Mouse (Mus musculus): ENCODE data around the gene Mospd3. TPM values are rescaled to one million over a fixed set of nuclear protein-coding genes. Genes with fewer than 3 reads are reported as not detected.

Gene Mospd3
- polyA plus RNA-seq, 3 experiments from 2014 or later, result 24.5 to 34.8 (median 31.0) TPM

GRCm38 (mm10) chr5:137570691-137571586 is 29.9 kb downstream of the Mospd3 start:
- no peak for ATAC-seq

DNA sequence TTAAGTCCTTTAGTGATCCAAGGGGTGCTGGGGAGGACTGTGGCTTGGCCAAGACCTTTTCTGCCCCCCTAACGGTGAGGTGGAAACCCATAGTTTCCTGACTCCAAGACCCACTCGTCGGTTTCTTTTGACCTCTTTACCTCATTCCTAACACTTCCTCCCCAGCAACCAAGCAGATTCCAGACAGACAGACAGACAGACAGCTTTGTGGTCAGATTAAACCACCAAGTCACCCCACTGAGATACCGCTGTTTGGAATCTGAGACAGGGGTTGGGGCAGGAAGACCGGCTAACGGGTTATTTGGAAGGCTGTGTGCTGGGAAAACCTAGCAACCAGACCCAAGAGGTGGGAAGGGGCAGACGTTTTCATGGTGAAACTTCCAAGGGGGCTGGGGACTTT is 30.7 kb downstream of the Mospd3 start:
- no peak for ATAC-seq

GRCm38 (mm10) chr5:137569665-137570064 is 31.2 kb downstream of the Mospd3 start, which contains the start of gene Tfr2:
TSS of gene Tfr2 (plus strand) at chr5:137569840.
- ATAC-seq, result peak; percentile 65

DNA sequence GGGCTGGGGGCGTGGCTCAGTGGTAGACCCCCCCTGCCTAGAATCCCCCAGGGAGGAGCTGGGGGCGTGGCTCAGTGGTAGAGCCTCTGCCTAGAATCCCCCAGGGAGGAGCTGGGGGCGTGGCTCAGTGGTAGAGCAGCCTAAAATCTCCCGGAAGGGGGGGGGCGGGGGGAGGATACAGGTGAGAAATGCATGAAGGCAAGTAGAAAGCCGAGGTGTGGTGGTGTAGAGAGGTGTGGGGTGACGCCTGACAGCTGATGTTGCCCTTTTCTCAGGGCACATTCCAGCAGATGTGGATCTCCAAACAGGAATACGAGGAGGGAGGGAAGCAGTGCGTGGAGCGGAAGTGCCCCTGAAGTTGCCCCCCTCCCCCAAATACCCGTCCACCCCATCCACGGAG is 31.8 kb downstream of the Mospd3 start:
- ATAC-seq, result no peak

- no peak for ATAC-seq
Observed at GRCm38 (mm10) chr5:137568223-137568798, 32.5 kb downstream of the Mospd3 start.

DNA sequence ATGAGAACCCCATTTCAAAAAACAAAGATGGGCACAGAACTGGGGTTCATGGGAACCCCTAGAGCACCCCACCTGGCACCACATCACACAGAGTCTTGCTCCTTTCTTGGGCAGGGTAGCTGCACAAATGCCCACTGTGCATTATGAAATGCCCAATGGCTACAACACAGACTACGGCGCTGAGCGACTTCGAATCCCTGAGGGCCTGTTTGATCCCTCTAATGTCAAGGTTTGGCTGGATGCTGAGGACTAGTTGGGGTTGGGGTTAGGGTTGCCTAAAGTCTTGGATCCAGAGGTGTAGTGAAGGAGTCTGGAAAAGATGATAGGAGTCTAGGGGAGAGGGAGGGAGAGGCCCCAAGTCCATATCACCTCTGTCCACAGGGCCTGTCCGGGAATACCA is 34.4 kb downstream of the Mospd3 start:
- ATAC-seq, result no peak

GRCm38 (mm10) chr5:137565744-137566143 is 35.1 kb downstream of the Mospd3 start:
- no peak for ATAC-seq

DNA sequence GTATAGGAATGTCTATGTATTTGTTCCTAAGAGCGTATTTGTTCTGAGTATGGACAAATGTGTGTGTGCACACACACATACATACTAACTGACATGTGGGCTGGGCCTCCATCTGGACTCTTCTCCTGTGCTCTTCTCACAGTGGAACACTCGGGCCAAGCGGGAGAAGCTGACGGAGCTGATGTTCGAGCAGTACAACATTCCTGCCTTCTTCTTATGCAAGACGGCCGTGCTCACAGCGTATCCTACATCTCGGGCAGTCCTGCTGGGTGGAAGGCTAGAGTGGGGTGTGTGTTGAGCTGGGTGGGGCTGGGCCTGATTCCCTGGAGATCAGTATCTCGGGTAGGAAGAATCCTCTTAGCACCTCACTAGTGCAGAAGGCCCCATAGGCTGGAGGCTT is 37.9 kb downstream of the Mospd3 start:
- ATAC-seq, result no peak

- no peak for ATAC-seq
Observed at GRCm38 (mm10) chr5:137561556-137561955, 39.3 kb downstream of the Mospd3 start.

DNA sequence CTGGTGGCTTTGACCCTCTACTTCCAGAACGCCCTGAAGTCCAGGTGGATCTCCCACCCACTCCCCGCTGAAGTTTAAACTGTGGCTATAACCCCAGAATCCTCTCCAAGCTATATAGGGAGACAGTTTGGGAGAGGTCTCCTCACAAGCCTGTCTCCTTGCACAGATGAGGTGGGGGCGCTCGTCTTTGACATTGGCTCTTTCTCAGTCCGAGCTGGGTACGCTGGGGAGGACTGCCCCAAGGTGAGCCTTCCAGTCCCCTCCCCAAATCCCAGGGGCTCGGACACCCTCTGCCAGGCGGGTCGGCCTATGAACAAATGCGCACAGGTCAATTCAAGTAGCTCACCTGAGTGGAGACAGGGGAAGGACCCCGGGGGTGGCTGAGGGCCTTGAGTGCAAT is 47.0 kb downstream of the Mospd3 start:
- ATAC-seq, result no peak

- no peak for ATAC-seq
Observed at GRCm38 (mm10) chr5:137553411-137553837, 47.4 kb downstream of the Mospd3 start, which contains the start of gene Actl6b. TSS of gene Actl6b (plus strand) at chr5:137553517.

DNA sequence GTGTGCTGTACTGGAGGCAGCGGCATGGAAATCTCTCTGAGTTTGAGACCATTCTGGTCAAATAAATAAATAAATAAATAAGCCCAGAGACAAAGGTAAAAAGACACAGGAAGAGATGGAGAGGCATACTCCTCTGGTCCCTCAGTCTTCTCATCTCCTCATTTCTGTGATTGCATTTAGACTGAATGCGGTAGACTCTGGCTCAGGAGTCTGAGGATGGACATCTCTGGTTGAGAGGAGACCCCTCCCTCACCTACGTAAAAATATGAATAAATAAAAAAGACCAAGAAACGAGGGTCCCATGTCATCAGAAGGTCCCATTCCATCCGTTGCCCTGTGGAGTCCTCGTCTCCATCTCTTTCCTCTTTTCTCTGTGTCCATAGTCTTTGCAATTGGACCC is 47.9 kb downstream of the Mospd3 start:
- ATAC-seq, result no peak

GRCm38 (mm10) chr5:137551119-137551518 is 49.7 kb downstream of the Mospd3 start:
- ATAC-seq, result no peak

DNA sequence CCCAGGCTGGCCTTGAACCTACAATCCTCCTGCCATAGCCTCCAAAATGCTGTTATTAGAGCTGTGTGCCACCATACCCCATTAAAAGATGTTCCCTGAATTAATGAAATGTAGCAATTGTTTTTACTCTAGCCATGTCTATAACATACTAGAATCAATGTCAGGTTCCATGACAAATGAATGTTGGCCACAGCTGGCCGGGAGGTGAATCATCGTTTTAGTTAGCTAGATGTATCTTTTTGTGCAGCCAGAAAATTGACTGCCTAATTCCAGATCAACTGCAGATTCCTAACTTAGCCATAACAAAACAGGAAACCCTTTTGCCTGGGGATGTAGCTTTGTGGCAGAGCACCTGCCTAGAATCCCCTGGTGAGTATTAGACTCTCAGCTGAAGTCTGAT is 51.0 kb downstream of the Mospd3 start:
- ATAC-seq, result no peak

Other genes with a start within 250 kb of the Mospd3 start
- gene Zan, start 124.0 kb downstream of the Mospd3 start, polyA plus RNA-seq (2017; shearing (Covaris generic)), result under 1 TPM; 0.19 to 0.55 (median 0.24) TPM
- 10 to 100 TPM; 51.1 to 61.5 (median 59.1) TPM for gene Pop7, start 98.5 kb downstream of the Mospd3 start, polyA plus RNA-seq (2017; shearing (Covaris generic))
- gene Gigyf1, start 82.5 kb downstream of the Mospd3 start, polyA plus RNA-seq (2017; shearing (Covaris generic)), result 10 to 100 TPM; 14.0 to 33.6 (median 31.4) TPM
- not detected for gene Epo, start 67.8 kb downstream of the Mospd3 start, polyA plus RNA-seq (2017; shearing (Covaris generic))
- 10 to 100 TPM; 63.1 to 85.4 (median 72.9) TPM for gene Gnb2, start 67.5 kb downstream of the Mospd3 start, polyA plus RNA-seq (2017; shearing (Covaris generic))
- not detected for gene Actl6b, start 47.5 kb downstream of the Mospd3 start, polyA plus RNA-seq (2017; shearing (Covaris generic))
- gene Tfr2, start 31.2 kb downstream of the Mospd3 start, polyA plus RNA-seq (2017; shearing (Covaris generic)), result 1 to 10 TPM in 2 of 3 experiments, not detected in 1; 1.3 to 1.9 TPM
- under 1 TPM in 2 of 3 experiments, not detected in 1; 0.40 to 0.80 TPM for gene Pcolce, start 12.7 kb upstream of the Mospd3 start, polyA plus RNA-seq (2017; shearing (Covaris generic))
- gene Fbxo24, start 27.9 kb upstream of the Mospd3 start, polyA plus RNA-seq (2017; shearing (Covaris generic)), result under 1 TPM in 2 of 3 experiments, not detected in 1; 0.33 to 0.67 TPM
- gene Lrch4, start 28.1 kb upstream of the Mospd3 start, polyA plus RNA-seq (2017; shearing (Covaris generic)), result 10 to 100 TPM; 57.9 to 66.2 (median 65.6) TPM
- gene Gm20605, start 28.1 kb upstream of the Mospd3 start, polyA plus RNA-seq (2017; shearing (Covaris generic)), result 10 to 100 TPM in 2 of 3 experiments, 1 to 10 TPM in 1; 8.6 to 14.1 (median 13.3) TPM
- 10 to 100 TPM; 18.2 to 49.8 (median 44.0) TPM for gene Sap25, start 40.3 kb upstream of the Mospd3 start, polyA plus RNA-seq (2017; shearing (Covaris generic))
- gene Irs3, start 44.7 kb upstream of the Mospd3 start, polyA plus RNA-seq (2017; shearing (Covaris generic)), result not detected
- gene Agfg2, start 83.7 kb upstream of the Mospd3 start, polyA plus RNA-seq (2017; shearing (Covaris generic)), result 10 to 100 TPM; 16.1 to 21.7 (median 16.4) TPM
- under 1 TPM in 2 of 3 experiments, not detected in 1; 0.12 to 0.20 TPM for gene Nyap1, start 140.5 kb upstream of the Mospd3 start, polyA plus RNA-seq (2017; shearing (Covaris generic))
- 10 to 100 TPM; 43.3 to 83.4 (median 64.7) TPM for gene Tsc22d4, start 144.7 kb upstream of the Mospd3 start, polyA plus RNA-seq (2017; shearing (Covaris generic))
- gene Ppp1r35, start 177.8 kb upstream of the Mospd3 start, polyA plus RNA-seq (2017; shearing (Covaris generic)), result 10 to 100 TPM in 1 of 3 experiments, 1 to 10 TPM in 2; 6.0 to 10.9 (median 6.5) TPM
- 10 to 100 TPM; 13.1 to 32.7 (median 29.8) TPM for gene Mepce, start 186.6 kb upstream of the Mospd3 start, polyA plus RNA-seq (2017; shearing (Covaris generic))
- 10 to 100 TPM in 2 of 3 experiments, 1 to 10 TPM in 1; 4.7 to 12.0 (median 11.0) TPM for gene Zcwpw1, start 186.7 kb upstream of the Mospd3 start, polyA plus RNA-seq (2017; shearing (Covaris generic))
- under 1 TPM in 2 of 3 experiments, not detected in 1; 0.19 to 0.79 TPM for gene Pilra, start 235.2 kb upstream of the Mospd3 start, polyA plus RNA-seq (2017; shearing (Covaris generic))